Mouse (Mus musculus): ENCODE results near the gene Cela2a. TPM values are rescaled to one million over a fixed set of nuclear protein-coding genes. Genes with fewer than 3 reads are reported as not detected.
"Not testable (repeated sequence)": the region's sequence is repeated elsewhere in the genome, so short reads cannot be mapped to it uniquely, and the experiment has no call there.

The Cela2a gene
- polyA plus RNA-seq, 1 experiment from 2014 or later, result not detected

GRCm38 (mm10) chr4:141790524-141790990 is 35.4 kb downstream of the Cela2a start, which contains the start of gene Dnajc16:
Dnajc16 (minus strand) TSS chr4:141790931.
- H3K27ac ChIP-seq, result peak within 1 kb of the TSS; percentile 93
- DNase-seq (ENCODE audit: low spot score), result peak; percentile 100
- H3K4me1 ChIP-seq, result peaks cover 17% of the 10 kb centered on the region
- H3K9me3 ChIP-seq, result no peaks in the 10 kb centered on the region
- H3K27me3 ChIP-seq (ENCODE audit: insufficient read depth, poor library complexity, severe bottlenecking), result no peaks in the 10 kb centered on the region
- peaks cover 25% of the 10 kb centered on the region for H3K36me3 ChIP-seq
- under 1% methylated on average over 42 of the region's 42 CpGs for WGBS
- peak within 1 kb of the TSS; percentile 87 for H3K4me3 ChIP-seq

DNA sequence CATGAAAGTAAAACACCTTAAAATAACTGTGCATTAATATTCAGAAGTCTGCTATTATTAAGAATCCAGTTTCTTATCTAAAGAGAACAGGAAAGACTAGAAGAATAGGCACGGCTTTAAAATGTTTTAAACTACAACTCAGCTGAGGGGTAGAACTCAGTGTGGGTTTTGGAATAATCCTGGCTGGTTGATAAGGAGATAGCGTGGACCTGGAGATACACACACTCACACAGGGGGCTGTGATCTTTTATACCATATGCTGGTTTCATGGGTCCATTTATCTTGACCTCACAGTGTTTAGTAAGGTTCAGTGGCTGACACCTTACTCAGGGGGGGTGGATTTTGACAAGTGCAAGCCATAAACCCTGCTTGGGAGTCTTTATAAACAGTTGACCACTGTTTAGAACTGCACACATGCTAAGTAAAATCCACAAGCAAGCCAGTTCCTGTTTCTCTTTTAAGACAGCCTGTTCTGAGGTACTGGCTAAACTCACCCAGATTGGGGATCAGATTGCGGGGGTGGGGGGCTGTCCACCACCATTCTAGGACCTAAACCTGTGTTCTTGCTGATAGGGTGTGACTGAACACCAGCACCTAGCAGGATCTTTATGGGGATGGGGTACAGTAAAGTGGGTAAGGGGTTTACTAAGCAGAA is 36.3 kb downstream of the Cela2a start:
- Histone ChIP-seq H3K27ac (peak overlapping the region; percentile 93), H3K9me3 (no peaks in the 10 kb centered on the region), H3K4me1 (peaks cover 10% of the 10 kb centered on the region; the same call in 1 of the 2 replicates), H3K4me3 (peak overlapping the region; percentile 87), H3K27me3 (ENCODE audit: insufficient read depth, poor library complexity, severe bottlenecking) (no peaks in the 10 kb centered on the region), H3K36me3 (peaks cover 33% of the 10 kb centered on the region)
- 42% methylated on average over 3 of the region's 3 CpGs for WGBS
- no peak for DNase-seq (ENCODE audit: low spot score)

DNA sequence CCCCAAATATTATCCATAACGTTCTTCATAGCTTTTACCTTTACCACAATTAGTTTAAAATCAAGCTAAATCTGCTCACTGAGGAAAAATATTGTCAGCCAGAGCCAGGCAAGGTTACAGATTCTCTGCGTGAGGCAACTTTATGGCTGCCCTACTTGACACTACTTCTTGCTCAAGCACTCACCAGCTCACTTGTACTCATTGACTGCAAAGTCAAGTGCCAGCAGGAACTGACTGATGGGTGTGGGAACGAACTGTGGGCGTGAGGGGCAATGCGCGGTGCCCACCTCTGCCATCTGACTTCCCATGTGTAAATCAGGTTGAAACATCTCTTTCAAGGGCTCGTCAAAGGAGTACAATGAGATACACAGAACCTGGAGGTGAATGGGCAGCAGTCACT is 38.5 kb downstream of the Cela2a start:
- no peak overlapping the region for H3K27ac ChIP-seq
- H3K9me3 ChIP-seq, result no peaks in the 10 kb centered on the region
- peaks cover 6% of the 10 kb centered on the region; the same call in 1 of the 2 replicates for H3K4me1 ChIP-seq
- 91% methylated on average over 7 of the region's 7 CpGs for WGBS
- no peaks in the 10 kb centered on the region for H3K27me3 ChIP-seq (ENCODE audit: insufficient read depth, poor library complexity, severe bottlenecking)
- H3K36me3 ChIP-seq, result peaks cover 54% of the 10 kb centered on the region
- no peak overlapping the region for H3K4me3 ChIP-seq
- DNase-seq (ENCODE audit: low spot score), result no peak

DNA sequence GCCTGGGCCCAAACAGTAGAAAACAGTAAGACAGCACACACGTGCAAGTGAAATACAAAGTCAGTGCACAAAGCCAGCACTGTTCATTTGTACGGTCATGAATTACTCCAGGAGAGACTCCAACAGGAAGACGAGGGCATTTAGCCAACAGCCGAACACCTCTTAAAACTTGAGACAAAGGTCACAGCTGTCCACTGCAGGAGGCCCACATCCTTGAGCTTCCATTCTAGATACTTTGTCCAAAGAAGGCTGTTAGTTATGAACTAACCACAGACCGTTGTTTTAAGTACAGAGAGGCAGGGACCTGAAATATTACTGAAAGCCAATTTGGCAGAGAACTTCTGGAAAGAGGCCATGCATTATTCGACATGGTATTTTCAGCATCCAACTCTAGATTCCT is 38.9 kb downstream of the Cela2a start:
- Histone ChIP-seq H3K36me3 (peaks cover 59% of the 10 kb centered on the region), H3K4me3 (no peak overlapping the region), H3K27ac (no peak overlapping the region), H3K4me1 (peaks cover 6% of the 10 kb centered on the region; the same call in 1 of the 2 replicates), H3K9me3 (no peaks in the 10 kb centered on the region), H3K27me3 (ENCODE audit: insufficient read depth, poor library complexity, severe bottlenecking) (no peaks in the 10 kb centered on the region)
- 85% methylated on average over 6 of the region's 6 CpGs for WGBS
- no peak for DNase-seq (ENCODE audit: low spot score)

- H3K36me3 ChIP-seq, result peaks cover 68% of the 10 kb centered on the region
- no peak overlapping the region for H3K27ac ChIP-seq
- H3K9me3 ChIP-seq, result no peaks in the 10 kb centered on the region
- WGBS, result 89% methylated on average over 13 of the region's 13 CpGs
- H3K27me3 ChIP-seq (ENCODE audit: insufficient read depth, poor library complexity, severe bottlenecking), result no peaks in the 10 kb centered on the region
- H3K4me1 ChIP-seq, result peaks cover 6% of the 10 kb centered on the region; the same call in 1 of the 2 replicates
- no peak for DNase-seq (ENCODE audit: low spot score)
- no peak overlapping the region for H3K4me3 ChIP-seq
These were observed 39.8 kb downstream of the Cela2a start for GRCm38 (mm10) chr4:141786141-141786540.

- H3K27ac ChIP-seq, result no peak overlapping the region
- peaks cover 81% of the 10 kb centered on the region for H3K36me3 ChIP-seq
- WGBS, result 85% methylated on average over 5 of the region's 5 CpGs
These were observed 41.1 kb downstream of the Cela2a start for GRCm38 (mm10) chr4:141784835-141785234.

DNA sequence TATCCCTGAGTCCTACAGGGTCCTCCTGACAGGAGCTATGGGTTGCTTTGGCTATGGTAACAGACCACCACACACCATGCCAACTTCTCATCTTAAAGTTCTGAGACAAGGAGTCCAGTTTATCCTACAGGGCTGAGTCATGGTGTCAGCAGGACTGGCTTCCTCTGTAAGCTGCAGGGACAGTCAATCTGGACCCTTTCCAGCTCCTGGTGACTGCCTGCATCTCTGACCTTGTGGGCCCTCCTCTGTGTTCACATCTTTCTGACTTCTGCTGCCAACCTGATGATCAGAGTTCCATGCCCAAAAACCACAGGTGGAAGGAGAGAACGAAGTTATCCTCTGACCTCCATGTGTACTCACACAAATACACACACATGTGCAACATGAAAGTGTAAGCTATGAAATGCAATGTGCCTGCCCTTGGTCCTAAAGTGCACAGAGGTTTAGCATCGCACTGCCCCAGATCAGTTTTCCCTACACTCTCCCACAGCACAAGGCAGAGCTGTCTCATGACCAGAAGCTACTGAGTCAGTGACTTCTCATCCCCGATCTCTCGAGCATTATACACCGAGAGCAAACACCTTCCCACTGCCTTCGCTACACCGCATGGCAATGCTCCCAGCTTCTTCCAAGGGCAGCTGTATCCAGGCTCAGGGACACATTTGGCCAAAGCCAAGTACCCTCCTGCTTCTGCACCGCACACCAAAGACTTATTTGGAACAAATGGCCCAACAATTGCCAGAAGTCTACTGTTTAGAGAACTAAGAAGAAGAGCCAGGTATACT is 44.6 kb downstream of the Cela2a start:
- Histone ChIP-seq H3K27ac (no peak overlapping the region), H3K4me1 (no peaks in the 10 kb centered on the region), H3K36me3 (peaks cover 92% of the 10 kb centered on the region), H3K9me3 (no peaks in the 10 kb centered on the region), H3K27me3 (ENCODE audit: insufficient read depth, poor library complexity, severe bottlenecking) (no peaks in the 10 kb centered on the region), H3K4me3 (no peak overlapping the region)
- DNase-seq (ENCODE audit: low spot score), result no peak
- 97% methylated on average over 8 of the region's 8 CpGs for WGBS

More at GRCm38 (mm10) chr4:141784835-141785234, 41.1 kb downstream of the Cela2a start:
- peaks cover 4% of the 10 kb centered on the region; the same call in 1 of the 2 replicates for H3K4me1 ChIP-seq
- H3K27me3 ChIP-seq (ENCODE audit: insufficient read depth, poor library complexity, severe bottlenecking), result no peaks in the 10 kb centered on the region
- no peaks in the 10 kb centered on the region for H3K9me3 ChIP-seq
- DNase-seq (ENCODE audit: low spot score), result no peak
- H3K4me3 ChIP-seq, result no peak overlapping the region

DNA sequence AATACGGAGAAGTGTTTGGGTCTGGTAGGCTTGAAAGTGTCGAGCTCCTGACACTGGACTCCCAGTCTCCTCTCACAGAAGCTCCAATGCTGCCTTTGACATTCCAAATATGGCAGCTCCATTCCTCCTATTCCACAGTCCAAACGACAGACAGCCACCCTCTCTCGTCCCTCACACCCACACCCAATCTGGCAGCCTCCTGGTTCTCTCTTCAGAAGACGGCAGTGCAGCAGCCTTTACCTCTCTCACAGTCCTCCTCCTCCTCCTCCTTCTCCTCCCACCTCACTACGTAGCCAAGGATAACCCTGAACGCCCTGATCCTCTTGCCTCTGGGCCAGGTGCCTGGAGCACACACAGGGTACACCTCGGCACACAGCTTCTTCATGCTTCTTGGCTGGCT is 46.1 kb downstream of the Cela2a start:
- peaks cover 92% of the 10 kb centered on the region for H3K36me3 ChIP-seq
- H3K4me3 ChIP-seq, result no peak overlapping the region
- DNase-seq (ENCODE audit: low spot score), result no peak
- no peak overlapping the region for H3K27ac ChIP-seq
- H3K27me3 ChIP-seq (ENCODE audit: insufficient read depth, poor library complexity, severe bottlenecking), result no peaks in the 10 kb centered on the region
- H3K9me3 ChIP-seq, result no peaks in the 10 kb centered on the region
- no peaks in the 10 kb centered on the region for H3K4me1 ChIP-seq
- 75% methylated on average over 8 of the region's 8 CpGs for whole genome bisulfite sequencing

DNA sequence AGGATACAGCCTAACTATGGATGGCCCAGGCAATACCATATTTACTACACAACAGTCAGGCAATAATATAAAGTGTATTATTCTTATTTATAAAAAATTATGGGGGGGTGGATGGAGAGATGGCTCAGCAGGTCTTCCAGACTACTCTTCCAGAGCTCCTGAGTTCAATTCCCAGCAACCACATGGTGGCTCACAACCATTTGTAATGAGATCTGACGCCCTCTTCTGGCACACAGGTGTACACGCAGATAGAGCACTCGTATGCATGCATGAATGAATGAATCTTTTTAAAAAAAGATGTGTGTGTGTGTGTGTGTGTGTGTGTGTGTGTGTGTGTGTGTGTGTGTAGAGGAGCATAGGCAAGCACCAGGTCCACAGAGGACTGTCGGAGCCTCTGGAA is 52.9 kb downstream of the Cela2a start:
- H3K27me3 ChIP-seq (ENCODE audit: insufficient read depth, poor library complexity, severe bottlenecking); H3K4me3 ChIP-seq; H3K9me3 ChIP-seq; H3K4me1 ChIP-seq; H3K27ac ChIP-seq; DNase-seq (ENCODE audit: low spot score): not testable (repeated sequence)
- 83% methylated on average over 4 of the region's 4 CpGs for WGBS
- H3K36me3 ChIP-seq, result peaks cover 90% of the 10 kb centered on the region

DNA sequence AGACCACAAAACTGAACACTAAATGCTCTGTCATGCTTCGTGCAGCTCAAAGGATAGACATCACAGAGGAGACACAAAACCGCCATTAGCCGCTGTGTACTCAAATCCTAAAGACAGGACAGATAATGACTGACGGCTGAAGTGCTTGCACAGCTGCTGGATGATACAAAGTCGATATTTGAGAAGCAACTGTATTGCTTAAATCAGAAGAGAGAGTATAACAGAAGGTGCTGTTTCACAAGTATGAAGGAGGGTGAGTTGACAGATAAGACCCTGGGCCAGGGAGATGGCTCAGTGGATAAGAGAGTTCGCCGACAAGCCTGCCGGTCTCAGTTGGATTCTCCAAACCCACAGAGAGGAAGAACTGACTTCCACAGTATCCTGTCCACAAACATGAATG is 54.1 kb downstream of the Cela2a start:
- WGBS, result 81% methylated on average over 8 of the region's 8 CpGs
- H3K36me3 ChIP-seq, result peaks cover 95% of the 10 kb centered on the region
- peaks cover 18% of the 10 kb centered on the region for H3K4me1 ChIP-seq
- DNase-seq (ENCODE audit: low spot score), result no peak
- no peak overlapping the region for H3K4me3 ChIP-seq
- H3K27me3 ChIP-seq (ENCODE audit: insufficient read depth, poor library complexity, severe bottlenecking), result no peaks in the 10 kb centered on the region
- no peaks in the 10 kb centered on the region for H3K9me3 ChIP-seq
- H3K27ac ChIP-seq, result no peak overlapping the region

DNA sequence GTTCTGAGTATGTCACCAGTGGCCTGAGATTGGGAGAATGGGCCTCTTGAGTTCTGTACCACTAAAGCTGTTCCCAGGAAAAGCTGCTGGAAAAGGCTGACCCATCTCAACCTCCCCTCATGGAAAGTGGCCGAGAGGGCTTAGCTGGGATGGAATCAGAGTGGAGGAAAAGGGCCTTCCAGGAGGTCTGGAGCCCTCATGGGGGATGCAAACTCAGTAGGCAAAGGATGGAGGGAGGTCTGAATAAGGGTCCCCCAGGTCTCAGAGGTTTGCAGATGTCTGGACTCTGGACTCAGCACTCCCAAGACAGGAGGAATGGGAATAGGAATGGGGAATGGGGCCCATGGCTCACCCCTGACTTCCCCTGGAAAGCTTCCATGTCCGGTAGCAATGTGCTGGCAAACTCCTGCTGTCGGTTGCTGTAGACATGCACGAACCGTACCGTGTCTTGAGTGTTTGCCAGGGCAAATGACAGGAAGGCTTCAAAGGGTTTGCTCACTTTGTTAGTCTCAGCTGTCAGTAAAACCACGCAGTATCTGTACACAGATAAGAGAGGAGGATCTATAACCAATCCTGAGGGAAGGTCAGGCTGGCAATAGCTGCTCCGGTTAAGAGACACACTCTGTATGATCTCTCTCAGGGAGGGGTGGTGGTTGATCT is 56.3 kb downstream of the Cela2a start:
- Histone ChIP-seq H3K36me3 (peaks cover 92% of the 10 kb centered on the region), H3K9me3 (no peaks in the 10 kb centered on the region), H3K4me1 (peaks cover 24% of the 10 kb centered on the region), H3K27ac (no peak overlapping the region), H3K27me3 (ENCODE audit: insufficient read depth, poor library complexity, severe bottlenecking) (no peaks in the 10 kb centered on the region), H3K4me3 (no peak overlapping the region)
- 68% methylated on average over 8 of the region's 8 CpGs for WGBS
- no peak for DNase-seq (ENCODE audit: low spot score)

GRCm38 (mm10) chr4:141767353-141768036 is 58.5 kb downstream of the Cela2a start:
- Histone ChIP-seq H3K27me3 (ENCODE audit: insufficient read depth, poor library complexity, severe bottlenecking) (no peaks in the 10 kb centered on the region), H3K36me3 (peaks cover 92% of the 10 kb centered on the region), H3K9me3 (no peaks in the 10 kb centered on the region), H3K27ac (peak overlapping the region; percentile 72; the same call in 1 of the 2 replicates), H3K4me1 (peaks cover 24% of the 10 kb centered on the region), H3K4me3 (peak overlapping the region; percentile 16; the same call in 1 of the 2 replicates)
- peak; percentile 90 for DNase-seq (ENCODE audit: low spot score)
- 41% methylated on average over 19 of the region's 19 CpGs for WGBS

All from heart, embryonic 10.5 days (tissue).